Comparison of ENCODE assay signal across 15 mouse cellular contexts in the genomic region with DNA sequence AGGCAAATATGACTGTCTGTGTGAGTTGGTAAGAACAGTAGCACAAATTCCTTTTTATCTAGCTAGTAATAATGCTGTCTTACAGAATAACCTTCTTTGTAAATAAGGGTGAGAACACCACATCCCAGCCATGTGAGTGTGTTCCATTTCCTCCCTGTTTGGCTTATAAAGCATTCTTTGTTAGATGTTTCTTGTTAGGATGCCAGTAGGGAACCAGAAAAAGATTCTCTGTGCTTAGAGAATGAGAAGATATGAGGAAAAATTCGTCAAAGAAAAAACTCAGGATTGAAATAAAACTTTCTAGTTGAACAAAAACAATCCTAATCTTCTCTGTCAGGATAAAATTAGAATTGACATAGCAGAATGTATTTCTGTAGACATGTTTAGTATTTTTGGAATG.
"Had no signal": no experiment of that assay in that cellular context is flagged by ENCODE, and none has a peak within 500 bp of the region (broad histone marks: within the 10 kb centered on the region; RNA-seq: fewer than 3 reads in every experiment).

No protein-coding gene starts in this region.

- ATAC-seq: hindbrain, postnatal 0 days; intestine, embryonic 16.5 days; liver, embryonic 12.5 days had no signal

- DNase-seq: gastrocnemius, postnatal 14 days; gastrocnemius, postnatal 36 days; heart, adult 18-20 months; heart, postnatal 14 days; heart, postnatal 36 days; kidney, adult 11 months; kidney, adult 2 months; kidney, adult 9 months; kidney, postnatal 14 days; kidney, postnatal 36 days; layer of hippocampus, adult 9-11 months; left cerebral cortex, postnatal 4 days had no signal
